ENCODE assay signal across 8 mouse cellular contexts in the genomic region with DNA sequence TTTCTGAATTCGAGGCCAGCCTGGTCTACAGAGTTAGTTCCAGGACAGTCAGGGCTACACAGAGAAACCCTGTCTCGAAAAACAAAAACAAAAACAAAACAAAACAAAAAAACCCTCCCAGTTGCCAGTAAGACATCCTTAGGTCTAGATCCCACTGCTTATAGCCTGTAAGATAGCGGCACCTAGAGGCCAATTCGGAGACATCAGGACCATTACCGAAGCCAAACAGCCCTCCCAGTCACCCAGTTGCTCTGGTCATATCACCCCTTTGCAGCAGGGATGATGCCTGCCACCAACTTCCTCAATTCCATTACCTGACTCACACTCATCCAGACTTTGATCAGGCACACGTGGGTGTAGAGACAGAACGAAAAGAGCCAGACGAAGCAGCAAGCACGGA.
A peak's percentile ranks its signal among the peaks of the same experiment; 100 is the strongest.
DNase-seq lines count a peak whose midpoint lies in the region; ATAC-seq and TF ChIP-seq lines count a peak whose summit lies in the region.
"Had no signal": no experiment of that assay in that cellular context is flagged by ENCODE, and none has a peak within 500 bp of the region (broad histone marks: within the 10 kb centered on the region; RNA-seq: fewer than 3 reads in every experiment).

No protein-coding gene starts in this region.

- H3K4me3 ChIP-seq in liver, embryonic 14.5 days (ENCODE audit: insufficient read depth in 1 of 2, low read depth in 2 of 2, low read length in 2 of 2), result no peak overlapping the region
- H3K4me3 ChIP-seq: heart, embryonic 15.5 days had no signal

- no peak overlapping the region for H3K27ac ChIP-seq in liver, embryonic 14.5 days
- H3K27ac ChIP-seq: heart, embryonic 15.5 days had no signal

- peak; percentile 88 for TF ChIP-seq CTCF in liver, embryonic 14.5 days (IDR thresholded peaks at IDR 0.05; ENCODE audit: low read depth)

- peak; percentile 29 for DNase-seq in ovary, postnatal 36 days (ENCODE audit: low spot score)
- DNase-seq in ovary, adult 18-20 months (ENCODE audit: low spot score), result no peak
- peak; percentile 74 for DNase-seq in R1 (ENCODE audit: low read depth, low spot score)
- DNase-seq in cerebellum, postnatal 10 days, result peak; percentile 81 to 84
- peak; percentile 20 to 63 (median 42) for DNase-seq in liver, embryonic 14.5 days (ENCODE audit: low read depth in 3 of 3, low spot score in 3 of 3)
- DNase-seq in right cerebral cortex, postnatal 25 days, result peak; percentile 31

- no peaks in the 10 kb centered on the region for H3K36me3 ChIP-seq in liver, embryonic 14.5 days (replicated peaks; ENCODE audit: control insufficient read depth, insufficient read depth, low read depth)
- H3K36me3 ChIP-seq: heart, embryonic 15.5 days had no signal

- H3K4me2 ChIP-seq in liver, embryonic 14.5 days (ENCODE audit: low read depth), result no peak overlapping the region
- H3K4me2 ChIP-seq: heart, embryonic 15.5 days had no signal

- peaks cover 13% of the 10 kb centered on the region for H3K27me3 ChIP-seq in liver, embryonic 14.5 days (ENCODE audit: control insufficient read depth, insufficient read depth, low read length)
- H3K27me3 ChIP-seq: heart, embryonic 15.5 days had no signal

- H3K4me1 ChIP-seq in liver, embryonic 14.5 days (replicated peaks; ENCODE audit: control insufficient read depth in 2 of 2, insufficient read depth in 2 of 2, low read length in 1 of 2), result peaks cover 22 to 23% of the 10 kb centered on the region in 2 experiments

- WGBS in liver, embryonic 14.5 days (ENCODE audit: insufficient replicate concordance), result 7% methylated on average over 9 of the region's 9 CpGs

- H3K9me3 ChIP-seq in liver, embryonic 14.5 days (ENCODE audit: control insufficient read depth, low read length), result no peaks in the 10 kb centered on the region
- H3K9me3 ChIP-seq: heart, embryonic 15.5 days had no signal

- no peak overlapping the region for H3K9ac ChIP-seq in liver, embryonic 14.5 days (replicated peaks)
- H3K9ac ChIP-seq: heart, embryonic 15.5 days had no signal

- ATAC-seq in hematopoietic stem cell, adult 5-6 weeks (replicated peaks in 1 of 2; ENCODE audit: insufficient read depth in 1 of 2, low FRiP score in 2 of 2, low TSS enrichment in 1 of 2, low read depth in 1 of 2, poor library complexity in 2 of 2, severe bottlenecking in 2 of 2), result peak; percentile 75 to 84
- no peak for ATAC-seq in liver, embryonic 14.5 days (ENCODE audit: insufficient read depth)

- no peak for TF ChIP-seq EP300 in liver, embryonic 14.5 days (IDR thresholded peaks at IDR 0.05; ENCODE audit: low read depth)
